Mouse (Mus musculus): ENCODE results near the gene Gprc5c. TPM values are rescaled to one million over a fixed set of nuclear protein-coding genes. Genes with fewer than 3 reads are reported as not detected.

Gprc5c gene
- total and polyA plus RNA-seq, 2 experiments from 2014 or later: 7.8 to 14.1 TPM

- WGBS: 59% methylated on average over 11 of the region's 11 CpGs
These were observed 16.6 kb downstream of the Gprc5c start for GRCm38 (mm10) chr11:114867361-114868235.

DNA sequence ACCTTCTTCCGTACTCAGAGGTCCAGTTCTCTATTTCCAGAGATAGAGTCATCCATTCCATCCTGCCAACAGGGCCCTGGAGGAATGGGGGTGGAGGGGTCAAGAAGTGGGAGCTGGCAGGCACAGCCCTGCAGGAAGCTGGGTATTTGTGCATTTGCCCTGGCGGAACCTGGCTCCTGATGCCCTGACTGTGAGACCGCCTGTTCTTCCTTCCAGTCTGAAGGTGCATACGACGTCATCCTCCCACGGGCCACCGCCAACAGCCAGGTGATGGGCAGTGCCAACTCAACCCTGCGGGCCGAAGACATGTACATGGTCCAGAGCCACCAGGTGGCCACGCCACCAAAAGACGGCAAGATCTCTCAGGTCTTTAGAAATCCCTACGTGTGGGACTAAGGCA, 17.3 kb downstream of the Gprc5c start:
- Histone ChIP-seq H3K4me2 (ENCODE audit: low read depth, low read length) (no peak overlapping the region), H3K36me3 (ENCODE audit: insufficient read depth, low read length) (no peaks in the 10 kb centered on the region), H3K4me3 (ENCODE audit: low read length) (no peak overlapping the region), H3K9ac (replicated peaks; ENCODE audit: low read length) (no peak overlapping the region), H3K9me3 (ENCODE audit: low read length) (no peaks in the 10 kb centered on the region), H3K4me1 (ENCODE audit: insufficient read depth, low read length) (peaks cover 14% of the 10 kb centered on the region; the same call in 1 of the 2 replicates), H3K27ac (no peak overlapping the region), H3K27me3 (ENCODE audit: insufficient read depth, low read length) (no peaks in the 10 kb centered on the region)
- no peak for ATAC-seq
- 90% methylated on average over 12 of the region's 12 CpGs for WGBS
- no peak for DNase-seq (ENCODE audit: low spot score)
- no peak for TF ChIP-seq CTCF (IDR thresholded peaks at IDR 0.05; ENCODE audit: low read depth)

More at GRCm38 (mm10) chr11:114867361-114868235, 16.6 kb downstream of the Gprc5c start:
- Histone ChIP-seq H3K4me1 (ENCODE audit: insufficient read depth, low read length) (peaks cover 14% of the 10 kb centered on the region; the same call in 1 of the 2 replicates), H3K4me3 (ENCODE audit: low read length) (no peak overlapping the region), H3K4me2 (ENCODE audit: low read depth, low read length) (no peak overlapping the region), H3K27me3 (ENCODE audit: insufficient read depth, low read length) (no peaks in the 10 kb centered on the region), H3K9me3 (ENCODE audit: low read length) (no peaks in the 10 kb centered on the region), H3K9ac (replicated peaks; ENCODE audit: low read length) (no peak overlapping the region), H3K27ac (no peak overlapping the region), H3K36me3 (ENCODE audit: insufficient read depth, low read length) (no peaks in the 10 kb centered on the region)
- DNase-seq (ENCODE audit: low spot score) (no peak), ATAC-seq (no peak)
- no peak for TF ChIP-seq CTCF (IDR thresholded peaks at IDR 0.05; ENCODE audit: low read depth)

DNA sequence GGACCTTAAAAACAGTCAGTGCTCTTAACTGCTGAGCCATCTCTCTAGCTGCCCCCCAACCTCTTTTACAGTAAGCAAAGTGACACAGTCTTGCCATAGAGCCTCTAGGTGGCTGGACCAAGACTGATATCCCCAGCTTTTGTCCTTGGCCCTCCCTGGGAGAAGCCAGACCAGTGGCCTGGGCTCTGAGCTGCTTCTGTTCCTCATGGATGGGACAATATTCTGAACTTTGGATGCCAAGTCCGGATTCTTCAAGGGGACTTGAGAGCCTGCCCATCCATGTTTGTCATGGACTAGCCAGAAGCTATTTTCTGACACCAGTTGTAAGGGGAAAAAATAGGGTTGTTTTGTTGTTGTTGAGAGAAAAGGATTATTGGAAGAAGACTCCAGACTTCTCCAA, 18.8 kb downstream of the Gprc5c start:
- 83% methylated on average over 1 of the region's 1 CpGs for WGBS
- DNase-seq (ENCODE audit: low spot score): no peak
- Histone ChIP-seq H3K27ac (no peak overlapping the region), H3K4me2 (ENCODE audit: low read depth, low read length) (no peak overlapping the region), H3K9ac (replicated peaks; ENCODE audit: low read length) (no peak overlapping the region), H3K4me1 (ENCODE audit: insufficient read depth, low read length) (peaks cover 14% of the 10 kb centered on the region; the same call in 1 of the 2 replicates), H3K36me3 (ENCODE audit: insufficient read depth, low read length) (no peaks in the 10 kb centered on the region), H3K27me3 (ENCODE audit: insufficient read depth, low read length) (no peaks in the 10 kb centered on the region), H3K4me3 (ENCODE audit: low read length) (no peak overlapping the region), H3K9me3 (ENCODE audit: low read length) (no peaks in the 10 kb centered on the region)
- no peak for ATAC-seq
- TF ChIP-seq CTCF (IDR thresholded peaks at IDR 0.05; ENCODE audit: low read depth): no peak

- peaks cover 8% of the 10 kb centered on the region; the same call in 1 of the 2 replicates for H3K4me1 ChIP-seq (ENCODE audit: insufficient read depth, low read length)
- no peak overlapping the region for H3K9ac ChIP-seq (replicated peaks; ENCODE audit: low read length)
- no peaks in the 10 kb centered on the region for H3K27me3 ChIP-seq (ENCODE audit: insufficient read depth, low read length)
- DNase-seq (ENCODE audit: low spot score) (no peak), ATAC-seq (no peak)
- no peak overlapping the region for H3K27ac ChIP-seq
- no peak overlapping the region for H3K4me3 ChIP-seq (ENCODE audit: low read length)
- no peaks in the 10 kb centered on the region for H3K36me3 ChIP-seq (ENCODE audit: insufficient read depth, low read length)
- no peak for TF ChIP-seq CTCF (IDR thresholded peaks at IDR 0.05; ENCODE audit: low read depth)
- no peak overlapping the region for H3K4me2 ChIP-seq (ENCODE audit: low read depth, low read length)
- H3K9me3 ChIP-seq (ENCODE audit: low read length): no peaks in the 10 kb centered on the region
- WGBS: 80% methylated on average over 2 of the region's 2 CpGs
These were observed 20.6 kb downstream of the Gprc5c start for GRCm38 (mm10) chr11:114871540-114871939.

DNA sequence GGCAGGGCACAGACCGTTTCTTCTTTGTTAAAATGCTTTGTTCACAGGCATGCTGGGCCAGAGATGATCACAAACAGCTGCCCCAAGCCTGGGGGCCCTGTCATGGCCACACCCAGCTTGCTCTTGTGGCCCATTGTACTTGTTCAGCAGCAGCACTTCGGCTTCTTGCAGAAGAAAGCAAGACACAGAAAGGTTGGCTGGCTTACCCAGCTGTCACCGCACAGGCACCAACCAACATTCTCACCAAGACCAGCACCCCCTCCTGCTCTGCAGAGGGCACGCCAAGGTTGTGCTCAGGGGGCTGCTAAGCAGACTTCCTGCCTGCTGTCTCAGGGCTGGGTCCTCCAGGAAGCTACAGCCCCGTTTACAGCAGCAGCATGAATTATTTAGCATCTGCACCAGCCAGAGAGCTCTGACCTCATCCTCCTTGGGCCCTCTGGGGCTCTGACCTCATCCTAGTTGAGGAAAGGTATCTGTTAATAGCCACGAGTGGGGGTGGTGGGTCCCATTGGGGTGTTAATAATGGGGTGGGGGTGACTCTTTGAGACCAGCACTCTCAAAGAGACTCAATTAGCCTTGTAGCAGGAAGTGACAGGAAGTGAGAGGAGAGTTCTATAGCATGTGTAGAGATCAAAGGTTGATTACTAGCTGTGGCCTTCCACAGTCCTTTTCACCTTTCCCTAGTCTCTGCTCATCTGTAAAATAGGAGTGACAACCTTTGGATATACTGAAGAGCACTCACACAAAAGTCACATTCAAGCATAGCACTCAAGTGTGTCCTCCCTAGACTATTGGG, 22.3 kb downstream of the Gprc5c start:
- no peak overlapping the region for H3K9ac ChIP-seq (replicated peaks; ENCODE audit: low read length)
- DNase-seq (ENCODE audit: low spot score): no peak
- ATAC-seq: no peak
- TF ChIP-seq CTCF (IDR thresholded peaks at IDR 0.05; ENCODE audit: low read depth): no peak
- H3K4me1 ChIP-seq (ENCODE audit: insufficient read depth, low read length): no peaks in the 10 kb centered on the region
- no peak overlapping the region for H3K27ac ChIP-seq
- no peaks in the 10 kb centered on the region for H3K36me3 ChIP-seq (ENCODE audit: insufficient read depth, low read length)
- no peaks in the 10 kb centered on the region for H3K9me3 ChIP-seq (ENCODE audit: low read length)
- H3K4me3 ChIP-seq (ENCODE audit: low read length): no peak overlapping the region
- no peak overlapping the region for H3K4me2 ChIP-seq (ENCODE audit: low read depth, low read length)
- H3K27me3 ChIP-seq (ENCODE audit: insufficient read depth, low read length): no peaks in the 10 kb centered on the region
- 19% methylated on average over 6 of the region's 6 CpGs for WGBS

- Histone ChIP-seq H3K36me3 (ENCODE audit: insufficient read depth, low read length) (no peaks in the 10 kb centered on the region), H3K9ac (replicated peaks; ENCODE audit: low read length) (no peak overlapping the region), H3K27ac (no peak overlapping the region), H3K27me3 (ENCODE audit: insufficient read depth, low read length) (no peaks in the 10 kb centered on the region), H3K4me2 (ENCODE audit: low read depth, low read length) (no peak overlapping the region), H3K9me3 (ENCODE audit: low read length) (no peaks in the 10 kb centered on the region), H3K4me3 (ENCODE audit: low read length) (no peak overlapping the region), H3K4me1 (ENCODE audit: insufficient read depth, low read length) (no peaks in the 10 kb centered on the region)
- no peak for TF ChIP-seq CTCF (IDR thresholded peaks at IDR 0.05; ENCODE audit: low read depth)
- ATAC-seq: no peak
- DNase-seq (ENCODE audit: low spot score): no peak
- WGBS: 62% methylated on average over 9 of the region's 9 CpGs
These were observed 23.5 kb downstream of the Gprc5c start for GRCm38 (mm10) chr11:114874226-114875145.

All from hindbrain, postnatal 0 days (tissue).